Mouse (Mus musculus) G1E (cell line): ENCODE measurements around the gene Acod1.

ENCODE experiments used
- CTCF ChIP-seq: IDR thresholded peaks from 2 replicates; pipeline ENCODE4 v1.5.1; 2012; ENCODE audit warnings: low read depth, low read length, inconsistent platforms, mixed read lengths
- GATA1 ChIP-seq: IDR thresholded peaks from 2 replicates; pipeline ENCODE4 v1.6.1; 2012; ENCODE audit warnings: borderline replicate concordance, low read length, inconsistent platforms, mixed read lengths
- POLR2AphosphoS5 ChIP-seq: IDR thresholded peaks from 2 replicates; pipeline ENCODE4 v1.6.1; 2012; ENCODE audit warnings: low read depth, low read length, inconsistent platforms; ENCODE audit not compliant: insufficient replicate concordance
- TAL1 ChIP-seq: conservative IDR thresholded peaks from 2 replicates; pipeline ENCODE4 v1.6.1; 2012; ENCODE audit warnings: low read depth, low read length, inconsistent platforms, mixed read lengths

DNA sequence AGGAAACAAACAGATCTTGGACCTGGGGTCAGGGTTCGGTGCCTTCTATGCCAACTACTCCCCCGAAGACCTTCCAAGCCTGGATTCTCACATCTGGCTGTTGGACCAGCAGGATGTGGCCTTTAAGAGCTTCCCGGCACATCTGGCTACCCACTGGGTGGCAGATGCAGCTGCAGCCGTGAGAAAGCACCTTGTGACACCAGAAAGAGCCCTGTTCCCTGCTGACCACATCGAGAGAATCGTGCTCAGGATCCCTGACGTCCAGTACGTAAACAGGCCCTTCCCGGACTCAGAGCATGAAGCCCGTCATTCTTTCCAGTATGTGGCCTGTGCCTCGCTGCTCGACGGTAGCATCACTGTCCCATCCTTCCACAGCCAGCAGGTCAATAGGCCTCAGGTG lies 8.0 kb downstream of the Acod1 start:
- TF ChIP-seq CTCF (no peak), POLR2AphosphoS5 (no peak), TAL1 (no peak), GATA1 (no peak)
